ENCODE assay signal across 13 mouse cellular contexts in the genomic region with DNA sequence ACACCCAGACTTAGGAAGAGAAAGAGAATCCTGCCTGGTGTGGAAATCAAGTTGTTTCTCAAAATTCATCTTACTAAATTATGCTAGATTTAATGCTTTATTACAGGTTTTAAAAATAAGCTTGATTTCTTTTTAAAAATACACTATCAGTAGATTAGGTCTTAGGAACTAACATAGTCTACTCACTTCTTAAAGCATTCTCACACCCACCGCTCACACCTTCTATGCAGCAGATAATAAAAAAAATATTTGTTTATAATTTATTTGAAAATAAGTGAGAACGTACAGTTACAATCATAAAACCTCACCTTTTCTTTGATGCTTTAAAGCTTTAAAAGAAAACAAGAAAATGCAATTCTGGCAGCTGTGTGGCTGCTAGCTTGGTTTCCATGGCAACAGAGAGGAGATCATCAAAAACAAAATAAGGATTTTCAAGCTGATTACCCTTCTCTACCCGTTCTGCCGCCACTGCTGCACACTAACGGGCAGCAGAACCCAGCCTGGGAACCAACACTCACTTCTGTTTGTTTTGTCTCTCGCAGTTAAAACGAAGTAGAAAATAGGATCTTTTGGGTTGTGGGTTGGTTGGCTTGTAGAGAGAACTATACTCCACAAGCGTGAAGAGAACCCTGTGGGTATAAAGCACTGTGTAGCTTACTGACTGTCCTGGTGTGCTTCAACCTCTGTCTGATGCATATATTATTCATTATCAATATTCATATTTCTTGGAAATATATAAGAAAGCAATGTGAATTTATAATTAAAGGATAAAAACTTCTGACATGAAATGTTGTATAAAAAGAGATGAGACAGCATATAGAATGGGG. TPM values are rescaled to one million over a fixed set of nuclear protein-coding genes. Genes with fewer than 3 reads are reported as not detected.
DNase-seq lines count a peak whose midpoint lies in the region; ATAC-seq and TF ChIP-seq lines count a peak whose summit lies in the region.
"Had no signal": no experiment of that assay in that cellular context is flagged by ENCODE, and none has a peak within 500 bp of the region (broad histone marks: within the 10 kb centered on the region; RNA-seq: fewer than 3 reads in every experiment).

No protein-coding gene starts in this region.

- ATAC-seq in hindbrain, embryonic 13.5 days (ENCODE audit: low FRiP score) = peak; percentile 81
- peak; percentile 87 for ATAC-seq in neural tube, embryonic 15.5 days (ENCODE audit: low FRiP score)
- ATAC-seq in intestine, embryonic 15.5 days = no peak
- ATAC-seq in kidney, embryonic 16.5 days (ENCODE audit: low FRiP score, low TSS enrichment) = no peak

- peak overlapping the region; percentile 41 for H3K4me2 ChIP-seq in hindbrain, embryonic 13.5 days
- H3K4me2 ChIP-seq in neural tube, embryonic 15.5 days = peak overlapping the region; percentile 37
- no peak overlapping the region for H3K4me2 ChIP-seq in intestine, embryonic 15.5 days (replicated peaks)
- H3K4me2 ChIP-seq in kidney, embryonic 16.5 days (replicated peaks; ENCODE audit: low read depth, low read length) = no peak overlapping the region
- H3K4me2 ChIP-seq: liver, embryonic 15.5 days; neural tube, embryonic 12.5 days had no signal

- 0 out of 2 replicates have a peak overlapping the region, but pooled peaks have one; percentile 14 for H3K4me3 ChIP-seq in left cerebral cortex, adult 2 months
- no peak overlapping the region for H3K4me3 ChIP-seq in hindbrain, embryonic 13.5 days
- no peak overlapping the region; the same call in 1 of the 2 replicates for H3K4me3 ChIP-seq in neural tube, embryonic 15.5 days (replicated peaks)
- H3K4me3 ChIP-seq in intestine, embryonic 15.5 days (replicated peaks) = no peak overlapping the region
- H3K4me3 ChIP-seq in kidney, embryonic 16.5 days (ENCODE audit: low read length) = no peak overlapping the region
- H3K4me3 ChIP-seq: liver, embryonic 15.5 days; neural tube, embryonic 12.5 days had no signal

- H3K27me3 ChIP-seq in hindbrain, embryonic 13.5 days = no peaks in the 10 kb centered on the region
- H3K27me3 ChIP-seq in neural tube, embryonic 15.5 days (replicated peaks) = no peaks in the 10 kb centered on the region
- no peaks in the 10 kb centered on the region for H3K27me3 ChIP-seq in intestine, embryonic 15.5 days (replicated peaks)
- H3K27me3 ChIP-seq in kidney, embryonic 16.5 days (ENCODE audit: insufficient read depth, low read length) = no peaks in the 10 kb centered on the region
- H3K27me3 ChIP-seq: liver, embryonic 15.5 days; neural tube, embryonic 12.5 days had no signal

- no peak for TF ChIP-seq CTCF in left cerebral cortex, adult 2 months (IDR thresholded peaks at IDR 0.05)

- H3K27ac ChIP-seq in left cerebral cortex, adult 2 months = no peak overlapping the region; the same call in 1 of the 2 replicates
- peak overlapping the region; percentile 41; the same call in 1 of the 2 replicates for H3K27ac ChIP-seq in hindbrain, embryonic 13.5 days
- H3K27ac ChIP-seq in neural tube, embryonic 15.5 days (replicated peaks) = no peak overlapping the region; the same call in 1 of the 2 replicates
- no peak overlapping the region for H3K27ac ChIP-seq in intestine, embryonic 15.5 days
- no peak overlapping the region for H3K27ac ChIP-seq in kidney, embryonic 16.5 days (ENCODE audit: low read length)
- H3K27ac ChIP-seq: liver, embryonic 15.5 days; neural tube, embryonic 12.5 days; stomach, postnatal 0 days had no signal

- H3K9ac ChIP-seq in hindbrain, embryonic 13.5 days = no peak overlapping the region
- H3K9ac ChIP-seq in neural tube, embryonic 15.5 days (replicated peaks) = no peak overlapping the region
- H3K9ac ChIP-seq in intestine, embryonic 15.5 days = no peak overlapping the region
- no peak overlapping the region for H3K9ac ChIP-seq in kidney, embryonic 16.5 days (replicated peaks; ENCODE audit: low read length)
- H3K9ac ChIP-seq: liver, embryonic 15.5 days; neural tube, embryonic 12.5 days had no signal

- no peak for DNase-seq in left cerebral cortex, adult 2 months (ENCODE audit: extremely low spot score in 1 of 2, low spot score in 2 of 2)
- no peak for DNase-seq in left cerebral cortex, adult 11 months (ENCODE audit: low spot score)
- DNase-seq in brain, adult 2 months (ENCODE audit: low read depth, low spot score) = peak; percentile 69
- no peak for DNase-seq in heart, postnatal 14 days
- DNase-seq: adrenal gland, postnatal 25 days; kidney, postnatal 36 days had no signal

- intact Hi-C loops in left cerebral cortex, adult 2 months (cut with DNase I) = loop anchor here (2.0 kb wide), 1 partner anchor 22 kb away; the partner anchor contains the start of gene Pgap1
- intact Hi-C loops in heart, postnatal 14 days (cut with DNase I) = no loop called here

- H3K36me3 ChIP-seq in hindbrain, embryonic 13.5 days = no peaks in the 10 kb centered on the region
- H3K36me3 ChIP-seq in neural tube, embryonic 15.5 days = no peaks in the 10 kb centered on the region
- H3K36me3 ChIP-seq in intestine, embryonic 15.5 days = no peaks in the 10 kb centered on the region
- no peaks in the 10 kb centered on the region for H3K36me3 ChIP-seq in kidney, embryonic 16.5 days (ENCODE audit: insufficient read depth, low read length)
- H3K36me3 ChIP-seq: liver, embryonic 15.5 days; neural tube, embryonic 12.5 days had no signal

- WGBS in hindbrain, embryonic 13.5 days = 28% methylated on average over 8 of the region's 8 CpGs
- 26% methylated on average over 8 of the region's 8 CpGs for WGBS in neural tube, embryonic 15.5 days
- WGBS in intestine, embryonic 15.5 days = 65% methylated on average over 8 of the region's 8 CpGs
- 66% methylated on average over 8 of the region's 8 CpGs for WGBS in kidney, embryonic 16.5 days

- H3K4me1 ChIP-seq in hindbrain, embryonic 13.5 days (replicated peaks) = peaks cover 4% of the 10 kb centered on the region
- peaks cover 4% of the 10 kb centered on the region for H3K4me1 ChIP-seq in neural tube, embryonic 15.5 days
- no peaks in the 10 kb centered on the region for H3K4me1 ChIP-seq in intestine, embryonic 15.5 days (replicated peaks)
- H3K4me1 ChIP-seq in kidney, embryonic 16.5 days (ENCODE audit: insufficient read depth, low read length) = no peaks in the 10 kb centered on the region
- H3K4me1 ChIP-seq: liver, embryonic 15.5 days; neural tube, embryonic 12.5 days had no signal

- H3K9me3 ChIP-seq in hindbrain, embryonic 13.5 days = no peaks in the 10 kb centered on the region
- no peaks in the 10 kb centered on the region for H3K9me3 ChIP-seq in neural tube, embryonic 15.5 days (replicated peaks)
- H3K9me3 ChIP-seq in intestine, embryonic 15.5 days = no peaks in the 10 kb centered on the region
- no peaks in the 10 kb centered on the region for H3K9me3 ChIP-seq in kidney, embryonic 16.5 days (ENCODE audit: low read length)
- H3K9me3 ChIP-seq: liver, embryonic 15.5 days; neural tube, embryonic 12.5 days had no signal

RNA-seq across cellular contexts. Expression of gene Pgap1, which starts 21.1 kb away (rescaled TPM):
- 10 to 100 TPM; 32.0 to 32.9 TPM for total RNA-seq in left cerebral cortex, adult 2 months (2021)
- 25.3 and 25.8 TPM in 2 replicates for polyA plus RNA-seq in hindbrain, embryonic 13.5 days (2015; fragmentation: Nextera tagmentation; extraction: Ambion mirVana)
- 19.4 and 19.5 TPM in 2 replicates for polyA plus RNA-seq in neural tube, embryonic 15.5 days (2015; fragmentation: Nextera tagmentation; extraction: Ambion mirVana)
- 9.2 and 9.4 TPM in 2 replicates for polyA plus RNA-seq in intestine, embryonic 15.5 days (2015; fragmentation: Nextera tagmentation; extraction: Ambion mirVana)
- 7.4 and 8.2 TPM in 2 replicates for polyA plus RNA-seq in kidney, embryonic 16.5 days (2015; fragmentation: Nextera tagmentation; extraction: Ambion mirVana)
- 1 to 10 TPM; 5.9 to 6.0 TPM for total RNA-seq in heart, postnatal 14 days (2021)

Comparison
In these comparisons a context has a peak if more than half of its experiments do, and no peak if none do; other contexts are left out.
1. ATAC-seq: peak in hindbrain, embryonic 13.5 days (single experiment) and neural tube, embryonic 15.5 days (single experiment); none in intestine, embryonic 15.5 days (single experiment) and kidney, embryonic 16.5 days (single experiment).
2. H3K4me2 ChIP-seq: peak in hindbrain, embryonic 13.5 days (single experiment) and neural tube, embryonic 15.5 days (single experiment); none in intestine, embryonic 15.5 days (single experiment) and kidney, embryonic 16.5 days (single experiment).